Mouse (Mus musculus) testis, adult 2 months (tissue): ENCODE results near the gene Eif4enif1.

Source experiments
- CTCF ChIP-seq: fragments of 200-500 bp; IDR thresholded peaks from 2 replicates; pipeline ENCODE4 v1.5.1; 2012; ENCODE audit warnings: low read depth, mild to moderate bottlenecking, inconsistent platforms, low read length, moderate library complexity; ENCODE audit not compliant: control insufficient read depth, insufficient read depth, insufficient replicate concordance
- POLR2A ChIP-seq: fragments of 200-500 bp; IDR thresholded peaks from 2 replicates; pipeline ENCODE4 v1.6.1; 2012; ENCODE audit warnings: low read depth, mild to moderate bottlenecking, inconsistent platforms, low read length, moderate library complexity; ENCODE audit not compliant: control insufficient read depth

- no peak for TF ChIP-seq POLR2A
- TF ChIP-seq CTCF: no peak
These were observed 88.6 kb downstream of the Eif4enif1 start for GRCm38 (mm10) chr11:3290640-3291310.
